Mouse (Mus musculus): Measurements from ENCODE around the gene Terb2.
A peak's percentile ranks its signal among the peaks of the same experiment; 100 is the strongest.

Gene Terb2

GRCm38 (mm10) chr2:122186106-122186505 lies at the start of gene Terb2, which contains the start of gene Patl2:
TSS of gene Terb2 (plus strand) at chr2:122186272.
TSS of gene Patl2 (minus strand) at chr2:122186189.
- DNase-seq (ENCODE audit: low spot score) = no peak

- no peak for DNase-seq (ENCODE audit: low spot score)
These were observed 48.1 kb upstream of the Terb2 start for GRCm38 (mm10) chr2:122137839-122138465.

- DNase-seq (ENCODE audit: low spot score) = no peak
These were observed 45.3 kb upstream of the Terb2 start for GRCm38 (mm10) chr2:122140815-122141214.

- no peak for DNase-seq (ENCODE audit: low spot score)
These were observed 44.6 kb upstream of the Terb2 start for GRCm38 (mm10) chr2:122141332-122141967.

- no peak for DNase-seq (ENCODE audit: low spot score)
These were observed 43.0 kb upstream of the Terb2 start for GRCm38 (mm10) chr2:122143111-122143510.

- DNase-seq (ENCODE audit: low spot score) = no peak
These were observed 40.3 kb upstream of the Terb2 start for GRCm38 (mm10) chr2:122145756-122146155.

GRCm38 (mm10) chr2:122146687-122147086 lies 39.4 kb upstream of the Terb2 start:
- DNase-seq (ENCODE audit: low spot score) = no peak

GRCm38 (mm10) chr2:122147508-122148241 lies 38.4 kb upstream of the Terb2 start, which contains the start of gene B2m:
TSS of gene B2m (plus strand) at chr2:122147686.
- peak; percentile 97 for DNase-seq (ENCODE audit: low spot score)

GRCm38 (mm10) chr2:122148242-122148917 lies 37.7 kb upstream of the Terb2 start:
- peak; percentile 89 for DNase-seq (ENCODE audit: low spot score)

- no peak for DNase-seq (ENCODE audit: low spot score)
These were observed 36.8 kb upstream of the Terb2 start for GRCm38 (mm10) chr2:122149316-122149715.

GRCm38 (mm10) chr2:122149716-122150115 lies 36.4 kb upstream of the Terb2 start:
- no peak for DNase-seq (ENCODE audit: low spot score)

- DNase-seq (ENCODE audit: low spot score) = no peak
These were observed 34.9 kb upstream of the Terb2 start for GRCm38 (mm10) chr2:122151221-122151620.

GRCm38 (mm10) chr2:122152850-122153249 lies 33.2 kb upstream of the Terb2 start:
- DNase-seq (ENCODE audit: low spot score) = no peak

GRCm38 (mm10) chr2:122153681-122154365 lies 32.2 kb upstream of the Terb2 start:
- DNase-seq (ENCODE audit: low spot score) = no peak

- DNase-seq (ENCODE audit: low spot score) = no peak
These were observed 31.6 kb upstream of the Terb2 start for GRCm38 (mm10) chr2:122154479-122154878.

- DNase-seq (ENCODE audit: low spot score) = no peak
These were observed 30.8 kb upstream of the Terb2 start for GRCm38 (mm10) chr2:122155292-122155691.

- peak; percentile 29 for DNase-seq (ENCODE audit: low spot score)
These were observed 29.9 kb upstream of the Terb2 start for GRCm38 (mm10) chr2:122156051-122156700.

- DNase-seq (ENCODE audit: low spot score) = no peak
These were observed 28.5 kb upstream of the Terb2 start for GRCm38 (mm10) chr2:122157561-122157960.

GRCm38 (mm10) chr2:122158362-122158802 lies 27.7 kb upstream of the Terb2 start:
- DNase-seq (ENCODE audit: low spot score) = peak; percentile 21

GRCm38 (mm10) chr2:122159667-122160066 lies 26.4 kb upstream of the Terb2 start:
- no peak for DNase-seq (ENCODE audit: low spot score)

- DNase-seq (ENCODE audit: low spot score) = peak; percentile 87
These were observed 25.4 kb upstream of the Terb2 start, which contains the start of gene Trim69 for GRCm38 (mm10) chr2:122160680-122161079. TSS of gene Trim69 (plus strand) at chr2:122160700.

All from lung, postnatal 25 days (tissue).